Mouse (Mus musculus): ENCODE results near the gene Epo. TPM values are rescaled to one million over a fixed set of nuclear protein-coding genes. Genes with fewer than 3 reads are reported as not detected.

Epo gene
- polyA plus RNA-seq, 1 experiment from 2014 or later, result not detected

GRCm38 (mm10) chr5:137513951-137514721 is 18.9 kb downstream of the Epo start:
- 0 out of 2 replicates have a peak, but pooled peaks cover 2% of the 10 kb centered on the region for H3K36me3 ChIP-seq (ENCODE audit: control insufficient read depth, insufficient read depth)
- ATAC-seq, result no peak
- H3K4me2 ChIP-seq (ENCODE audit: low read length), result no peak overlapping the region
- no peaks in the 10 kb centered on the region for H3K9me3 ChIP-seq (ENCODE audit: control insufficient read depth, low read length)
- no peak overlapping the region for H3K27ac ChIP-seq (ENCODE audit: low read length)
- H3K4me1 ChIP-seq (replicated peaks; ENCODE audit: control insufficient read depth, insufficient read depth, low read length), result peaks cover 41% of the 10 kb centered on the region
- WGBS, result 78% methylated on average over 12 of the region's 12 CpGs
- no peak overlapping the region for H3K4me3 ChIP-seq (replicated peaks; ENCODE audit: low read length)
- no peak overlapping the region for H3K9ac ChIP-seq (replicated peaks; ENCODE audit: low read depth, low read length)
- no peaks in the 10 kb centered on the region for H3K27me3 ChIP-seq (replicated peaks; ENCODE audit: control insufficient read depth, insufficient read depth, low read length)

- Histone ChIP-seq H3K36me3 (ENCODE audit: control insufficient read depth, insufficient read depth) (no peaks in the 10 kb centered on the region), H3K27ac (ENCODE audit: low read length) (no peak overlapping the region), H3K27me3 (replicated peaks; ENCODE audit: control insufficient read depth, insufficient read depth, low read length) (no peaks in the 10 kb centered on the region), H3K4me1 (replicated peaks; ENCODE audit: control insufficient read depth, insufficient read depth, low read length) (peaks cover 41% of the 10 kb centered on the region), H3K4me2 (ENCODE audit: low read length) (no peak overlapping the region), H3K4me3 (replicated peaks; ENCODE audit: low read length) (no peak overlapping the region), H3K9me3 (ENCODE audit: control insufficient read depth, low read length) (no peaks in the 10 kb centered on the region), H3K9ac (replicated peaks; ENCODE audit: low read depth, low read length) (no peak overlapping the region)
- 81% methylated on average over 11 of the region's 11 CpGs for WGBS
- ATAC-seq, result peak; percentile 45
Measured at GRCm38 (mm10) chr5:137512847-137513794, 19.9 kb downstream of the Epo start.

- Histone ChIP-seq H3K27me3 (replicated peaks; ENCODE audit: control insufficient read depth, insufficient read depth, low read length) (peaks cover 3% of the 10 kb centered on the region; the same call in 1 of the 2 replicates), H3K4me1 (replicated peaks; ENCODE audit: control insufficient read depth, insufficient read depth, low read length) (peaks cover 41% of the 10 kb centered on the region), H3K4me2 (ENCODE audit: low read length) (peak overlapping the region; percentile 87), H3K36me3 (ENCODE audit: control insufficient read depth, insufficient read depth) (no peaks in the 10 kb centered on the region), H3K27ac (ENCODE audit: low read length) (no peak overlapping the region; the same call in 1 of the 2 replicates), H3K9me3 (ENCODE audit: control insufficient read depth, low read length) (no peaks in the 10 kb centered on the region), H3K9ac (replicated peaks; ENCODE audit: low read depth, low read length) (peak overlapping the region; percentile 78; the same call in 1 of the 2 replicates), H3K4me3 (replicated peaks; ENCODE audit: low read length) (peak overlapping the region; percentile 57)
- ATAC-seq, result no peak
- 50% methylated on average over 3 of the region's 3 CpGs for WGBS
Measured at GRCm38 (mm10) chr5:137511706-137512105, 21.3 kb downstream of the Epo start.

GRCm38 (mm10) chr5:137510573-137511390 is 22.3 kb downstream of the Epo start:
- peaks cover 41% of the 10 kb centered on the region for H3K4me1 ChIP-seq (replicated peaks; ENCODE audit: control insufficient read depth, insufficient read depth, low read length)
- WGBS, result under 1% methylated on average over 34 of the region's 83 CpGs
- H3K27me3 ChIP-seq (replicated peaks; ENCODE audit: control insufficient read depth, insufficient read depth, low read length), result peaks cover 3% of the 10 kb centered on the region; the same call in 1 of the 2 replicates
- H3K27ac ChIP-seq (ENCODE audit: low read length), result peak overlapping the region; percentile 85
- ATAC-seq, result peak; percentile 58
- peak overlapping the region; percentile 78 for H3K9ac ChIP-seq (replicated peaks; ENCODE audit: low read depth, low read length)
- peak overlapping the region; percentile 57 for H3K4me3 ChIP-seq (replicated peaks; ENCODE audit: low read length)
- peak overlapping the region; percentile 87 for H3K4me2 ChIP-seq (ENCODE audit: low read length)
- no peaks in the 10 kb centered on the region for H3K36me3 ChIP-seq (ENCODE audit: control insufficient read depth, insufficient read depth)
- no peaks in the 10 kb centered on the region for H3K9me3 ChIP-seq (ENCODE audit: control insufficient read depth, low read length)

- under 1% methylated on average over 26 of the region's 52 CpGs for WGBS
- ATAC-seq, result peak; percentile 74
Measured at GRCm38 (mm10) chr5:137510014-137510501, 23.0 kb downstream of the Epo start.

GRCm38 (mm10) chr5:137504041-137504440 is 29.0 kb downstream of the Epo start:
- no peak overlapping the region for H3K27ac ChIP-seq (ENCODE audit: low read length)
- WGBS, result 74% methylated on average over 6 of the region's 6 CpGs
- H3K4me3 ChIP-seq (replicated peaks; ENCODE audit: low read length), result no peak overlapping the region
- no peaks in the 10 kb centered on the region for H3K36me3 ChIP-seq (ENCODE audit: control insufficient read depth, insufficient read depth)
- no peak overlapping the region for H3K4me2 ChIP-seq (ENCODE audit: low read length)
- peaks cover 14% of the 10 kb centered on the region for H3K4me1 ChIP-seq (replicated peaks; ENCODE audit: control insufficient read depth, insufficient read depth, low read length)
- no peak overlapping the region for H3K9ac ChIP-seq (replicated peaks; ENCODE audit: low read depth, low read length)
- H3K9me3 ChIP-seq (ENCODE audit: control insufficient read depth, low read length), result no peaks in the 10 kb centered on the region
- peaks cover 3% of the 10 kb centered on the region; the same call in 1 of the 2 replicates for H3K27me3 ChIP-seq (replicated peaks; ENCODE audit: control insufficient read depth, insufficient read depth, low read length)
- ATAC-seq, result no peak

More at GRCm38 (mm10) chr5:137510014-137510501, 23.0 kb downstream of the Epo start:
- no peaks in the 10 kb centered on the region for H3K9me3 ChIP-seq (ENCODE audit: control insufficient read depth, low read length)
- peak overlapping the region; percentile 47 for H3K4me2 ChIP-seq (ENCODE audit: low read length)
- H3K36me3 ChIP-seq (ENCODE audit: control insufficient read depth, insufficient read depth), result no peaks in the 10 kb centered on the region
- H3K4me3 ChIP-seq (replicated peaks; ENCODE audit: low read length), result peak overlapping the region; percentile 57
- peaks cover 41% of the 10 kb centered on the region for H3K4me1 ChIP-seq (replicated peaks; ENCODE audit: control insufficient read depth, insufficient read depth, low read length)
- H3K9ac ChIP-seq (replicated peaks; ENCODE audit: low read depth, low read length), result peak overlapping the region; percentile 78
- H3K27ac ChIP-seq (ENCODE audit: low read length), result peak overlapping the region; percentile 85
- H3K27me3 ChIP-seq (replicated peaks; ENCODE audit: control insufficient read depth, insufficient read depth, low read length), result peaks cover 3% of the 10 kb centered on the region; the same call in 1 of the 2 replicates

GRCm38 (mm10) chr5:137502667-137503110 is 30.4 kb downstream of the Epo start:
- under 1% methylated on average over 29 of the region's 30 CpGs for WGBS
- ATAC-seq, result peak; percentile 69

More at GRCm38 (mm10) chr5:137502667-137503110, 30.4 kb downstream of the Epo start:
- Histone ChIP-seq H3K4me3 (replicated peaks; ENCODE audit: low read length) (peak overlapping the region; percentile 91), H3K9me3 (ENCODE audit: control insufficient read depth, low read length) (no peaks in the 10 kb centered on the region), H3K27ac (ENCODE audit: low read length) (peak overlapping the region; percentile 99), H3K9ac (replicated peaks; ENCODE audit: low read depth, low read length) (peak overlapping the region; percentile 64), H3K36me3 (ENCODE audit: control insufficient read depth, insufficient read depth) (no peaks in the 10 kb centered on the region), H3K27me3 (replicated peaks; ENCODE audit: control insufficient read depth, insufficient read depth, low read length) (peaks cover 3% of the 10 kb centered on the region; the same call in 1 of the 2 replicates), H3K4me1 (replicated peaks; ENCODE audit: control insufficient read depth, insufficient read depth, low read length) (peaks cover 14% of the 10 kb centered on the region), H3K4me2 (ENCODE audit: low read length) (peak overlapping the region; percentile 62)

Data from forebrain, embryonic 16.5 days (tissue).